Mouse (Mus musculus) kidney, adult 2 months (tissue): Measurements from ENCODE around the gene Trpm3.

ENCODE experiments used
- CTCF ChIP-seq: fragments of 200-500 bp; conservative IDR thresholded peaks from 2 replicates; pipeline ENCODE4 v1.5.1; 2011; ENCODE audit warnings: low read depth, mild to moderate bottlenecking, control low read depth, low read length, moderate library complexity, mixed read lengths; ENCODE audit not compliant: insufficient read depth, insufficient read length
- POLR2A ChIP-seq: fragments of 200-500 bp; IDR thresholded peaks from one replicate; pipeline ENCODE4 v1.6.1; 2011; ENCODE audit warnings: low read depth, low read length, control low read depth

DNA sequence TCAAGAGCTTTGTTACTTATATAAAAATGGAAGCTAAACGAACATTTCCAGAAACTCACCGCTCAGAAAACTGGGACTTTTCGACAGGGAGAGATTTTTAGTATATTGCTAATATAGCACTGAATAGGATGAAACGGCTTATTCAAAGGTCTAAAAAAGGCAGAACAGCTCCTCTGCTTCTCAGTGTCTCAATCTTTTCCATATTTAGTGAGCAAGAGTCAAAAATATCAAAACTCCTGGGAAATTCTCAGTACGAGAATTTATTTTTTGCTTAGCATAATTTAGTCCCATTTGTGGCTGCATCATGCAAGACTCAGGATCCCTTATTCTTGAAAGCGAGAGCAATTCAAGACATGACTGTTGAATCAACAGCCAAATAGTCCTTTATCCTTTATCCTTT is 884.1 kb downstream of the Trpm3 start:
- TF ChIP-seq POLR2A, result no peak
- TF ChIP-seq CTCF, result no peak
